Mouse (Mus musculus) bone marrow macrophage, adult 2 months (primary cell): ENCODE measurements around the gene Tut1.

Experiments used
- CTCF ChIP-seq: IDR thresholded peaks from 2 replicates; pipeline ENCODE4 v1.5.1; 2012; ENCODE audit warnings: low read depth, mild to moderate bottlenecking, low read length, moderate library complexity
- POLR2A ChIP-seq: IDR thresholded peaks from 2 replicates; pipeline ENCODE4 v1.6.1; 2012; ENCODE audit warnings: mild to moderate bottlenecking, low read depth, low read length, borderline replicate concordance

DNA sequence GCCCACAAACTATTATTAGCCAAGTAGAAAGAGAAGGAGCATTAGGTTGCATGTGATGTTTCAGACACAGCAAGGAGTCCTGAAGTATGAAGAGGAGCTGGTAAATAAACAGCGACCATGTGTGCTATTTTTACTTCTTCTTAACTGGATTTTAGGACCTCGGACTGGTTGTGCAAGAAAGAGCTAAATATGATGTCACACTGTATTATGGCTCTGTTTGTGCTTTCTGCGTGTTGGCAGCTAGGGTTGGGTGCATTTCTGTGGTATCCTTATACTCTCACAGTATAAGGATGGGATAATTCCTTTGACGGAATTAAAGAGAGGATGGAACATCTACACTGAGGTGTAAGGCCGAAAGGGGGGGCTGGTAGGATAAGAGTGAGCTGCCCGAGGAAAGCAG, 8.4 kb upstream of the Tut1 start:
- TF ChIP-seq CTCF = no peak
- TF ChIP-seq POLR2A = no peak
